Mouse (Mus musculus) heart, embryonic 15.5 days (tissue): ENCODE measurements around the gene Eif1ad. TPM values are rescaled to one million over a fixed set of nuclear protein-coding genes. Genes with fewer than 3 reads are reported as not detected.
"Not testable (repeated sequence)": the region's sequence is repeated elsewhere in the genome, so short reads cannot be mapped to it uniquely, and the experiment has no call there.

Source experiments
- ATAC-seq: fragments of 200-750 bp; cut with Nextera tagmentation; replicated peaks from 2 replicates; pipeline ENCODE4 v1.8.0; 2017; ENCODE audit warnings: low read depth, moderate TSS enrichment; ENCODE audit not compliant: insufficient number of reproducible peaks, insufficient read depth, low FRiP score
- H3K27ac ChIP-seq: fragments of 300-500 bp; sonication (generic); 2 replicates; pipeline ENCODE4 v1.5.1; 2015; ENCODE audit warnings: mild to moderate bottlenecking, inconsistent platforms
- H3K27me3 ChIP-seq: fragments of 300-500 bp; sonication (generic); 2 replicates; pipeline ENCODE4 v1.6.1; 2015; ENCODE audit warnings: inconsistent platforms
- H3K36me3 ChIP-seq: fragments of 300-500 bp; sonication (generic); 2 replicates; pipeline ENCODE4 v1.6.1; 2015; ENCODE audit warnings: mild to moderate bottlenecking, inconsistent platforms
- H3K4me1 ChIP-seq: fragments of 300-500 bp; sonication (generic); replicated peaks from 2 replicates; pipeline ENCODE4 v1.6.1; 2015; ENCODE audit warnings: inconsistent platforms
- H3K4me2 ChIP-seq: fragments of 300-500 bp; sonication (generic); 2 replicates; pipeline ENCODE4 v1.6.1; 2015; ENCODE audit warnings: inconsistent platforms, mild to moderate bottlenecking, moderate library complexity
- H3K4me3 ChIP-seq: fragments of 300-500 bp; sonication (generic); 2 replicates; pipeline ENCODE4 v1.5.1; 2015; ENCODE audit warnings: mild to moderate bottlenecking, inconsistent platforms
- H3K9ac ChIP-seq: fragments of 300-500 bp; sonication (generic); 2 replicates; pipeline ENCODE4 v1.6.1; 2015; ENCODE audit warnings: mild to moderate bottlenecking, inconsistent platforms
- H3K9me3 ChIP-seq: fragments of 300-500 bp; sonication (generic); replicated peaks from 2 replicates; pipeline ENCODE4 v1.6.1; 2016; ENCODE audit warnings: inconsistent platforms
- WGBS: fragments of 180-500 bp; shearing (Covaris S2); methylation state at CpG from one replicate; pipeline ENCODE4 v1.1.7; 2015; ENCODE audit warnings: mixed read lengths; 5-methylcytosine and 5-hydroxymethylcytosine counted together
- polyA plus RNA-seq: library from polyadenylated mRNA; unstranded; fragments of >200 nt; fragmentation: Nextera tagmentation; extraction: Ambion mirVana; gene quantifications from 2 replicates; pipeline ENCODE4 v1.2.1, GENCODE M21; 2015

Eif1ad gene
- polyA plus RNA-seq, 1 experiment from 2014 or later: 35.3 TPM

- no peak for ATAC-seq
- no peak overlapping the region for H3K27ac ChIP-seq
- no peaks in the 10 kb centered on the region for H3K27me3 ChIP-seq
- no peak overlapping the region for H3K4me3 ChIP-seq
- peaks cover 53% of the 10 kb centered on the region for H3K36me3 ChIP-seq
- no peak overlapping the region for H3K9ac ChIP-seq
- WGBS: 96% methylated on average over 1 of the region's 1 CpGs
- H3K4me1 ChIP-seq: no peaks in the 10 kb centered on the region
- no peak overlapping the region for H3K4me2 ChIP-seq
- no peaks in the 10 kb centered on the region for H3K9me3 ChIP-seq
These were observed 10.9 kb downstream of the Eif1ad start for GRCm38 (mm10) chr19:5377446-5377845.

DNA sequence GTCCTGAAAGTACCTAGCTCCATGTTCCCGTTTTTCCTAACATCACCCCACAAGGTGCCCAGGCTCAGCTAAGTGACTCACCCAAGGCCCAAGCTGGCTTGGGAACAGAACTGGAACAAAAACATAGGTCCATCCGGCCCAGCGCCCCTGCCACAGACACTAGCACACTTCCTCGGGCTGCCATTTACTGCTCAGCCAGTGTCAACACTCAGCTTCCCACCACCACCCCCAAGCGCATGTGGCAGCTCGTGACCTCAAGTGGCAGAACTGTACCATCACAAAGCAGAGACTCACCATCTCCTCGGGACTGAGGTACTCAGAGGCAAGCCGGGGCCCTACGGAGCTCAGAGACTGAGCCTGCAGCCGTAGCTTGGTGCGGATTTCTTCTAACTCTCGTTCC is 16.8 kb downstream of the Eif1ad start:
- H3K36me3 ChIP-seq: peaks cover 75% of the 10 kb centered on the region
- peaks cover 17% of the 10 kb centered on the region for H3K4me1 ChIP-seq
- no peak overlapping the region for H3K9ac ChIP-seq
- H3K4me3 ChIP-seq: no peak overlapping the region
- H3K4me2 ChIP-seq: no peak overlapping the region
- no peak for ATAC-seq
- H3K9me3 ChIP-seq: no peaks in the 10 kb centered on the region
- H3K27ac ChIP-seq: no peak overlapping the region
- 89% methylated on average over 12 of the region's 12 CpGs for WGBS
- H3K27me3 ChIP-seq: no peaks in the 10 kb centered on the region

GRCm38 (mm10) chr19:5384715-5385114 is 18.2 kb downstream of the Eif1ad start:
- Histone ChIP-seq H3K27ac (no peak overlapping the region), H3K4me3 (no peak overlapping the region), H3K9me3 (no peaks in the 10 kb centered on the region), H3K4me2 (no peak overlapping the region), H3K9ac (no peak overlapping the region), H3K36me3 (peaks cover 62% of the 10 kb centered on the region), H3K27me3 (no peaks in the 10 kb centered on the region), H3K4me1 (peaks cover 24% of the 10 kb centered on the region)
- no peak for ATAC-seq
- WGBS: 82% methylated on average over 8 of the region's 8 CpGs

GRCm38 (mm10) chr19:5388011-5388441 is 21.5 kb downstream of the Eif1ad start:
- H3K9me3 ChIP-seq: no peaks in the 10 kb centered on the region
- H3K9ac ChIP-seq: peak overlapping the region; percentile 85
- ATAC-seq: 0 out of 2 replicates have a peak, but pooled peaks have one; percentile 44
- peak overlapping the region; percentile 78 for H3K4me3 ChIP-seq
- peak overlapping the region; percentile 75 for H3K27ac ChIP-seq
- H3K27me3 ChIP-seq: no peaks in the 10 kb centered on the region
- H3K36me3 ChIP-seq: peaks cover 28% of the 10 kb centered on the region
- H3K4me1 ChIP-seq: peaks cover 47% of the 10 kb centered on the region
- peak overlapping the region; percentile 75 for H3K4me2 ChIP-seq
- WGBS: under 1% methylated on average over 43 of the region's 43 CpGs

GRCm38 (mm10) chr19:5388588-5389242 is 22.2 kb downstream of the Eif1ad start, which contains the start of gene Sart1:
TSS of gene Sart1 (minus strand) at chr19:5388703.
- WGBS: 1% methylated on average over 43 of the region's 43 CpGs
- ATAC-seq: peak; percentile 94
- Histone ChIP-seq H3K36me3 (peaks cover 22% of the 10 kb centered on the region), H3K27ac (peak within 1 kb of the TSS; percentile 91), H3K4me1 (peaks cover 50% of the 10 kb centered on the region), H3K4me3 (peak within 1 kb of the TSS; percentile 78), H3K9me3 (no peaks in the 10 kb centered on the region), H3K9ac (peak within 1 kb of the TSS; percentile 85), H3K27me3 (no peaks in the 10 kb centered on the region), H3K4me2 (peak within 1 kb of the TSS; percentile 75)

- Histone ChIP-seq H3K9me3 (no peaks in the 10 kb centered on the region), H3K4me3 (peak overlapping the region; percentile 78), H3K36me3 (peaks cover 12% of the 10 kb centered on the region; the same call in 1 of the 2 replicates), H3K27ac (peak overlapping the region; percentile 91), H3K4me1 (peaks cover 50% of the 10 kb centered on the region), H3K9ac (peak overlapping the region; percentile 73), H3K27me3 (no peaks in the 10 kb centered on the region), H3K4me2 (peak overlapping the region; percentile 75)
- 18% methylated on average over 12 of the region's 12 CpGs for WGBS
- no peak for ATAC-seq
These were observed 23.1 kb downstream of the Eif1ad start for GRCm38 (mm10) chr19:5389647-5390046.

GRCm38 (mm10) chr19:5390416-5390815 is 23.9 kb downstream of the Eif1ad start:
- 49% methylated on average over 8 of the region's 8 CpGs for WGBS
- no peak for ATAC-seq
- no peaks in the 10 kb centered on the region for H3K9me3 ChIP-seq
- H3K4me1 ChIP-seq: peaks cover 50% of the 10 kb centered on the region
- H3K4me3 ChIP-seq: peak overlapping the region; percentile 78; the same call in 1 of the 2 replicates
- H3K27ac ChIP-seq: peak overlapping the region; percentile 91
- 0 out of 2 replicates have a peak, but pooled peaks cover 5% of the 10 kb centered on the region for H3K36me3 ChIP-seq
- H3K4me2 ChIP-seq: peak overlapping the region; percentile 75
- H3K27me3 ChIP-seq: no peaks in the 10 kb centered on the region
- peak overlapping the region; percentile 73; the same call in 1 of the 2 replicates for H3K9ac ChIP-seq

DNA sequence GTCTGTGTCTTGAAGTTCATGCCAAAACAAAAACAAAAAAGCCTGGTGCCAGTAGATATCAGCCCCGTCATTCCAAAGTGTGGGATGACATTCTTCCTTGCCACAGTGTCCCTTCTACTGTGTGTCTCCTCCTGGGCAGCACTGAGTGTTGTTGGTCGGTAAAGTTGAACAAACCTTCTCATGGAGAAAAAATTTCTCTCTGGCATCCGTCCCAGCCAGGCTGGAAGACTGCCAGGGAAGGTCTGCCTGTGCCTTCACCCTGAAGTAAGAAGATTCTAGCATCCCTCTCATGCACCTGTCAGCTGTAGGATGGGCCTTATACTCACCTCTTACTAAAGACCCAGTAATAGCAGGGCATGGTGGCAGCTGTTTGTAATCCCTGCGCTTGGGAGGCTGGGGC is 26.4 kb downstream of the Eif1ad start:
- Histone ChIP-seq H3K4me2 (no peak overlapping the region), H3K9me3 (no peaks in the 10 kb centered on the region), H3K4me3 (no peak overlapping the region), H3K36me3 (no peaks in the 10 kb centered on the region), H3K27me3 (no peaks in the 10 kb centered on the region), H3K27ac (peak overlapping the region; percentile 64), H3K4me1 (peaks cover 34% of the 10 kb centered on the region), H3K9ac (no peak overlapping the region)
- no peak for ATAC-seq
- WGBS: 28% methylated on average over 4 of the region's 4 CpGs

- Histone ChIP-seq H3K9me3 (no peaks in the 10 kb centered on the region), H3K4me3 (no peak overlapping the region), H3K9ac (no peak overlapping the region), H3K4me2 (no peak overlapping the region), H3K4me1 (peaks cover 32% of the 10 kb centered on the region), H3K36me3 (no peaks in the 10 kb centered on the region), H3K27ac (no peak overlapping the region), H3K27me3 (no peaks in the 10 kb centered on the region)
- no peak for ATAC-seq
- WGBS: 53% methylated on average over 10 of the region's 10 CpGs
These were observed 27.6 kb downstream of the Eif1ad start for GRCm38 (mm10) chr19:5394168-5394567.

- H3K4me1 ChIP-seq: peaks cover 20% of the 10 kb centered on the region
- no peak overlapping the region for H3K4me3 ChIP-seq
- 64% methylated on average over 4 of the region's 4 CpGs for WGBS
- no peaks in the 10 kb centered on the region for H3K9me3 ChIP-seq
- no peak for ATAC-seq
- H3K27ac ChIP-seq: no peak overlapping the region
- H3K27me3 ChIP-seq: no peaks in the 10 kb centered on the region
- no peak overlapping the region for H3K4me2 ChIP-seq
- no peaks in the 10 kb centered on the region for H3K36me3 ChIP-seq
- no peak overlapping the region for H3K9ac ChIP-seq
These were observed 28.8 kb downstream of the Eif1ad start for GRCm38 (mm10) chr19:5395371-5395770.

- not testable (repeated sequence) for H3K4me2 ChIP-seq, H3K4me1 ChIP-seq, H3K27ac ChIP-seq, H3K9ac ChIP-seq, H3K4me3 ChIP-seq, H3K9me3 ChIP-seq, H3K27me3 ChIP-seq, H3K36me3 ChIP-seq
- 55% methylated on average over 4 of the region's 4 CpGs for WGBS
- ATAC-seq: 0 out of 2 replicates have a peak, but pooled peaks have one; percentile 27
These were observed 34.5 kb downstream of the Eif1ad start for GRCm38 (mm10) chr19:5401073-5401472.

DNA sequence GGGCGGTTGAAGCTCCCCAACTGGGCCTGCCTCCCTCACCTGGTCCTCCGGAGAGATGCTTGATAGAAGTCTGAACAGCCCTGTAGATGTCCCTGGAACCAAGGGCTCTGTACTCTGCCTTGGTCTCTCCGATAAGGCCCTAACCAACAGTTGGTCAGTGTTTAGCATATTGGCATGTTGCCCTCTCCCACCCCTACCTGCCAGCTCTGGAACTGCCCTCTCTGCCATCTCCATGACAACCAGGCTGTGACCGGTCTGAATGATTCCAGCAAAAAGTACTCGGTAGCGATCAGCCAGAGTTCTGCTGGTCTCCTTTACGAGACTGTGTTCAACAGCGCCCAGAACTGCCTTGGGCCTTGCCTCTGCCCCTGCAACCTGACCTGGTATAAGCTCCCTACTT is 35.8 kb downstream of the Eif1ad start, which contains the start of gene Tsga10ip:
Gene Tsga10ip (minus strand): TSS at position 234 of the 400 bp plus-strand sequence.
- ATAC-seq: no peak
- no peak within 1 kb of the TSS for H3K4me2 ChIP-seq
- no peak within 1 kb of the TSS for H3K9ac ChIP-seq

More for the DNA sequence above, 35.8 kb downstream of the Eif1ad start, which contains the start of gene Tsga10ip:
- WGBS: 77% methylated on average over 8 of the region's 8 CpGs
- Histone ChIP-seq H3K27ac (no peak within 1 kb of the TSS), H3K4me3 (no peak within 1 kb of the TSS), H3K36me3 (no peaks in the 10 kb centered on the region), H3K27me3 (no peaks in the 10 kb centered on the region), H3K4me1 (0 out of 2 replicates have a peak, but pooled peaks cover 3% of the 10 kb centered on the region), H3K9me3 (no peaks in the 10 kb centered on the region)
